Mouse (Mus musculus) lung, postnatal 0 days (tissue): Measurements from ENCODE around the gene Rbm19. TPM values are rescaled to one million over a fixed set of nuclear protein-coding genes. Genes with fewer than 3 reads are reported as not detected.
"Not testable (repeated sequence)": the region's sequence is repeated elsewhere in the genome, so short reads cannot be mapped to it uniquely, and the experiment has no call there.

Experiments used
- ATAC-seq: fragments of 200-750 bp; cut with Nextera tagmentation; 2 replicates; pipeline ENCODE4 v1.8.0; 2017; ENCODE audit warnings: moderate library complexity
- DNase-seq: peaks from one replicate; pipeline ENCODE4 v3.0.0-alpha.2; 2016; ENCODE audit warnings: low spot score
- H3K27ac ChIP-seq: fragments of 300-500 bp; sonication (generic); 2 replicates; pipeline ENCODE4 v1.5.1; 2014; ENCODE audit warnings: antibody characterized with exemption, mild to moderate bottlenecking, low read length, mixed read lengths
- H3K27me3 ChIP-seq: fragments of 300-500 bp; sonication (generic); replicated peaks from 2 replicates; pipeline ENCODE4 v1.6.1; 2014; ENCODE audit warnings: low read length, mixed read lengths; ENCODE audit not compliant: insufficient read depth
- H3K36me3 ChIP-seq: fragments of 300-500 bp; sonication (generic); 2 replicates; pipeline ENCODE4 v1.6.1; 2014; ENCODE audit warnings: low read length, mixed read lengths; ENCODE audit not compliant: insufficient read depth
- H3K4me1 ChIP-seq: fragments of 300-500 bp; sonication (generic); 2 replicates; pipeline ENCODE4 v1.6.1; 2014; ENCODE audit warnings: antibody characterized with exemption, low read depth, low read length, mixed read lengths; ENCODE audit not compliant: insufficient read depth
- H3K4me2 ChIP-seq: fragments of 300-500 bp; sonication (generic); replicated peaks from 2 replicates; pipeline ENCODE4 v1.6.1; 2014; ENCODE audit warnings: low read depth, mild to moderate bottlenecking, low read length, moderate library complexity, mixed read lengths
- H3K4me3 ChIP-seq: fragments of 300-500 bp; sonication (generic); 2 replicates; pipeline ENCODE4 v1.5.1; 2014; ENCODE audit warnings: low read depth, low read length
- H3K9ac ChIP-seq: fragments of 300-500 bp; sonication (generic); replicated peaks from 2 replicates; pipeline ENCODE4 v1.6.1; 2014; ENCODE audit warnings: low read depth, mild to moderate bottlenecking
- H3K9me3 ChIP-seq: fragments of 300-500 bp; sonication (generic); 2 replicates; pipeline ENCODE4 v1.6.1; 2016; ENCODE audit warnings: low read length, mixed read lengths
- CTCF ChIP-seq: IDR thresholded peaks from 2 replicates; pipeline ENCODE4 v1.5.1; 2016; ENCODE audit warnings: antibody characterized with exemption, mild to moderate bottlenecking
- EP300 ChIP-seq: IDR thresholded peaks from 2 replicates; pipeline ENCODE4 v1.6.1; 2016; ENCODE audit warnings: antibody characterized with exemption, mild to moderate bottlenecking, control low read depth
- WGBS: fragments of 180-500 bp; shearing (Covaris S2); extraction: QIAGEN DNeasy Blood & Tissue Kit; methylation state at CpG from one replicate; pipeline ENCODE4 v1.1.7; 2014; 5-methylcytosine and 5-hydroxymethylcytosine counted together
- polyA plus RNA-seq: library from polyadenylated mRNA; unstranded; fragments of >200 nt; fragmentation: Nextera tagmentation; extraction: Ambion mirVana; gene quantifications from 2 replicates; pipeline ENCODE4 v1.2.1, GENCODE M21; 2015

Gene Rbm19
- polyA plus RNA-seq, 1 experiment from 2014 or later: 6.0 TPM

DNA sequence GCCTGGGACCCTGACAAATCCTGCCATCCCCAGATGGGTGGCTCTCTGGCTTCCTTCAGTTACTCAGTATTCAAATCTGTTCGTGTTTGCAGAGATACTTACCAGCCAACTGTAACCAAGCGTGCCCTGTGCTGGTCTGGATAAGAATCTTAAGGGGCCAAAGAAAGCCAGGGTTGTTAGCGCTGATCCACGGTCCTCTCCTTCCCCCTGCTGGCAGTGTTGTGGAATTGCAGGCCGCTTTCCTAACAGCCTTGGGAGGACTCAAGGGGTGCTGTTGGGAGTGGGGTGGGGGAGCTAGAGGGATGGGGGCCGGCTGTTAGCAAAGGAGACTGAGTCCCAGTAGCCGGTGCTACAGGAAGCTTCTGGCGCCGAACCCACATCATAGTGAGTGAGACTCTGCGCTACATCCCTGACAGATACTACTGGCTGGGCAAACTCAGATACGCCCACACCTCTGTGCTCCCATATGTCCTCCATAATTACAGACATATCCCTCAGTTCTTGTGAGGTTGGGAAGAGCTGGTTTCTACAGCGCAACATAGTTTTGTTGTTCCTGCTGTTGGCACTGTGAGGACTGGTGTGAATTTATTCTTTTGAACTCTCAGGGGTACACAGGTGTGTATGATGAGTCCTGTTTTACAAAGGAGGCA lies 9.7 kb upstream of the Rbm19 start:
- Histone ChIP-seq H3K36me3 (no peaks in the 10 kb centered on the region), H3K4me1 (no peaks in the 10 kb centered on the region), H3K4me2 (no peak overlapping the region), H3K9ac (no peak overlapping the region), H3K4me3 (no peak overlapping the region), H3K27ac (no peak overlapping the region), H3K27me3 (no peaks in the 10 kb centered on the region), H3K9me3 (no peaks in the 10 kb centered on the region)
- ATAC-seq (no peak), DNase-seq (peak; percentile 72)
- TF ChIP-seq CTCF (peak; percentile 91), EP300 (no peak)
- 25% methylated on average over 12 of the region's 12 CpGs for WGBS

DNA sequence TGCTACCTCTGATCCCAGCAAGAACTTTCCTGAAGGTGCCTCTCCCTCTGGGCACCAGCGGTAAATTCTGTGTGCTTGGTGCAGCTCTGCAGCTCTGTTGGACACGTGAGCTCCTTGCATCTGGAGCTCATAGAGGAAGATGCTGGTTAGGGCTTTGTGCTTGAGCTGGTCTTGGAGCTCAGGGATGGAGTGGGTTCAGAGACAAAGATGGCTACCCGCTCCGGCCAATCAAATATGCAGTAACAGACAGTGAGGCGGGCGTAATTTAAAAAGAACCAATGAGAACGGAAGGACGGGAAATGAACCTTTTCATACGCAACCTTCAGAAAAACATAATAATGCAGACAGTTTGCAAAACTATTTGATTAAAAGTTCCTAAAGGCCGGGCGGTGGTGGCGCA lies 1.9 kb upstream of the Rbm19 start:
- no peak overlapping the region for H3K4me2 ChIP-seq
- no peak overlapping the region for H3K9ac ChIP-seq
- TF ChIP-seq EP300 (no peak), CTCF (no peak)
- H3K9me3 ChIP-seq: no peaks in the 10 kb centered on the region
- no peak for ATAC-seq
- no peak overlapping the region for H3K4me3 ChIP-seq
- no peaks in the 10 kb centered on the region for H3K36me3 ChIP-seq
- WGBS: 86% methylated on average over 12 of the region's 12 CpGs
- peaks cover 4% of the 10 kb centered on the region; the same call in 1 of the 2 replicates for H3K4me1 ChIP-seq
- DNase-seq: no peak
- no peaks in the 10 kb centered on the region for H3K27me3 ChIP-seq
- H3K27ac ChIP-seq: no peak overlapping the region

DNA sequence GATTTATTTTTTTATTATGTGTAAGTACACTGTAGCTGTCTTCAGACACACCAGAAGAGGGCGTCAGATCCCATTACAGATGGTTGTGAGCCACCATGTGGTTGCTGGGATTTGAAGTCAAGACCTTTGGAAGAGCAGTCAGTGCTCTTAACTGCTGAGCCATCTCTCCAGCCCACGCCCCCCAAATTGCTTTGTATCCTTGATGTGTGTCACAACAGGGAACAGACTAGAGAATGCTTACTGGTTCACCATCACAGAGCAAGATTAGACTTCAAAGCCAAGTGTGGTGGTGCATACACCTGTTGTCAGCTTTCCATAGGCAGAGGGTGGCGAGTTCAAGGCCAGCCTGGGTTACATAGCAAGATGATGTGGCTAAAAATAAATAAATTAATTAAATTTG lies 896 bp downstream of the Rbm19 start:
- peak overlapping the region; percentile 80; the same call in 1 of the 2 replicates for H3K4me3 ChIP-seq
- peak overlapping the region; percentile 83 for H3K4me2 ChIP-seq
- DNase-seq, H3K9ac ChIP-seq, H3K4me1 ChIP-seq, H3K27me3 ChIP-seq, ATAC-seq, H3K9me3 ChIP-seq, H3K27ac ChIP-seq: not testable (repeated sequence)
- WGBS: 59% methylated on average over 3 of the region's 3 CpGs
- peaks cover 22% of the 10 kb centered on the region; the same call in 1 of the 2 replicates for H3K36me3 ChIP-seq

DNA sequence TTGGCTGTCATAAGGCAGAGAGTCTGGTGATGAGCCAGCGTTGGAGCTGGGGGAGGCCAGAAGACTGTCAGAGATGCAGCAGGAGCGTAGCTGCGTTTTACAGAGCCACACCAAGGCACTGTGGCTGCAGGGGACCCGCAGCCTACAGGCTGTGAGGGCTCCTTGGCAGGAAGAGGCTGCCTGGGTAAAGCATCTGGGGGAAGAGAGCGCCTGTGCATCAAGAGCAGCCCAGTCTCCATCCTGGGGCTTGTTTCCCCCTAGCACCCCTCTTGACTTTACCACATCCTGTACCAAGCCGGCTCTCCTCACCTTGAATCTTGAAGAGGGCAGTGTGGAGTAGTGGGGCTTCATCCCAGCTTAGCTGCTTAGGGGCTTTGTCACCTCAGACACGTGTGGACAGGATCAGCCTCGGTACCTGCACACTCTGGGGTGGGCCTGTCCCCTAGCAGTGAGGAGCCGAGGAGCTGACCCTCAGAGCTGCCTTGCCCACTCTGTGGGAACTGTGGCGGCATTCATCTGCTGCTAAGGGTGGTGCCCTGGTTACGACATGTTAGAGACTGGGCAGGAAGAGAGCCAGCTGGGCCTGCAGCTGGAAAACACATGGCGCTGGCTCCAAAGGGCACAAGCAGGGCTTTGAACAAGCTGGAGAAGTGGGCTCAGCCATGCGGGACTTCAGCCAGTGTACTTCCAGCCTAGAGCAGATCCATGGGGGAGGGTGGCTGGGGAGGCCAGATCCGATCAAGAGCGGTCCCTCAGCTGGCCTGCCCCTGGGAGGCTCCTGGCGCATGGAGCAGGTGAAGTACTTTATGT lies 8.8 kb downstream of the Rbm19 start:
- TF ChIP-seq CTCF (no peak), EP300 (no peak)
- Histone ChIP-seq H3K9me3 (no peaks in the 10 kb centered on the region), H3K27me3 (no peaks in the 10 kb centered on the region), H3K4me3 (no peak overlapping the region), H3K4me2 (no peak overlapping the region), H3K4me1 (no peaks in the 10 kb centered on the region), H3K36me3 (peaks cover 32% of the 10 kb centered on the region), H3K9ac (no peak overlapping the region), H3K27ac (no peak overlapping the region)
- no peak for DNase-seq
- WGBS: 93% methylated on average over 16 of the region's 16 CpGs
- no peak for ATAC-seq

DNA sequence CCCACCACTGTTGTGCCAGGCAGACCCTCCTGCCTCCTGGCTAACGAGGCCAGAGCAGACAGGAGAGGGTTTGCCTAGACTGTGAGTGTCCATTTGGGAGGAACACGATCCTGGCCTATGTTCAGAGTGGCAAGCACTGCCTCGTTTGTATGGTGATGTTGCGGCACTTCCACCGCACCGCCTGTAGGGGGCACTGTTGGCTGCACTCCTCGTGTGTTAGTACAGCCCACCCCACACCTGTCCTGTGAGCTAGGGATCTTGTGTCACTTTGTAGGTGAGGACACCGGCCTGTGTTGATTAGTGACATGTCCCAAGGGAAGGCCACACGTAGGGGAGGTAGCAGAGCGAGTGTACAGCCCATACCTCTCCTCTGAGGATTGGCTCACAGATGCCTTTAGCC lies 11.4 kb downstream of the Rbm19 start:
- Histone ChIP-seq H3K4me2 (no peak overlapping the region), H3K4me3 (no peak overlapping the region), H3K36me3 (peaks cover 11% of the 10 kb centered on the region), H3K9ac (no peak overlapping the region), H3K9me3 (no peaks in the 10 kb centered on the region), H3K27ac (no peak overlapping the region), H3K27me3 (no peaks in the 10 kb centered on the region), H3K4me1 (no peaks in the 10 kb centered on the region)
- DNase-seq (no peak), ATAC-seq (no peak)
- TF ChIP-seq CTCF: peak; percentile 67
- TF ChIP-seq EP300: no peak
- 59% methylated on average over 10 of the region's 10 CpGs for WGBS

DNA sequence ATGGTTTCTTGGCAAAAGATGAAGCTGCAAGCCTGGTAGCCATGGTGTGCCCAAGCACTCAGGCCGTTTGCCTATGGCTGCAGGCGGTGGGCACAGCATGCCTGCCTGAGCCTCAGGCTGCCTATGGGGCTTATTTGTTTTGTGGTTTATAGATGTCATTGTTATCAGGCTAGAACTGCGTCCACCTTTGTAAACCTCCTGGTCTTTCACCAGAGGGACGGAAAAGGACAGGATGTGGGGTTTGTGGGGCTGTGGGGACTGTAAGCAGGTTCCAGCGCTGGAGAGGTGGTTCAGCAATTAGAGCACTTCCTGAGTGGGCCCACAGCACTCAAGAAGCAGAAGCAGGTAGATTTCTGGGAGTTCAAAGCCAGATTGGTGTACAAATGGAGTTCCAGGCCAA lies 12.2 kb downstream of the Rbm19 start:
- Histone ChIP-seq H3K4me2 (no peak overlapping the region), H3K27ac (no peak overlapping the region), H3K9me3 (no peaks in the 10 kb centered on the region), H3K4me3 (no peak overlapping the region), H3K4me1 (no peaks in the 10 kb centered on the region), H3K27me3 (no peaks in the 10 kb centered on the region), H3K36me3 (peaks cover 7% of the 10 kb centered on the region), H3K9ac (no peak overlapping the region)
- ATAC-seq: no peak
- TF ChIP-seq EP300: no peak
- DNase-seq: no peak
- 80% methylated on average over 5 of the region's 5 CpGs for WGBS
